Mouse (Mus musculus) erythroblast, embryonic 14.5 days (primary cell): ENCODE data around the gene Ccsap.

Experiments used
- GATA1 ChIP-seq: IDR thresholded peaks from 2 replicates; pipeline ENCODE4 v1.6.1; 2012; ENCODE audit warnings: low read length, inconsistent platforms, mixed read lengths
- TAL1 ChIP-seq: IDR thresholded peaks from 3 replicates; pipeline ENCODE4 v1.6.1; 2012; ENCODE audit warnings: low read length, inconsistent platforms, mixed read lengths

DNA sequence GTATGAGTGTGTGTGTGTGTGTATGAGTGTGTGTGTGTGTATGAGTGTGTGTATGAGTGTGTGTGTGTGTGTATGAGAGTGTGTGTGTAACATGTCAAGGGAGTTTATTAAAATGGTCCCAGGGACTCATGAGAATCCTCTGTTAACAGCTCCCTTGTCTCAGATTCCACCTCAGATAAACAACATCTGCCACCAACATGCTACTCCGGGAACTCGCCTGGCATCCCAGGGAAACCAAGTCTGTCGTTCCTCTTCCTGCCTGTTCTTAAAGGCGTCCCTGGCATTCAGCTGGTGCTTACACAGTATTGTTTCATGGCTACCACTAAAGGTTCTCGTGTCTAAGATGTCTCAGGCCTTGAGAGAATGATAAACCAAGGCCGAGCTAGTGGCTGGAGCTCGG, 15.7 kb downstream of the Ccsap start:
- no peak for TF ChIP-seq GATA1
- TF ChIP-seq TAL1, result no peak
